Mouse (Mus musculus) Muller cell, postnatal 12 days (primary cell): ENCODE measurements around the gene Mmel1.

Source experiments
- DNase-seq: peaks from one replicate; pipeline ENCODE4 v3.0.0-alpha.2; 2015; ENCODE audit errors: inconsistent ontology term

Mmel1 gene

GRCm38 (mm10) chr4:154904185-154905071 lies 35.0 kb downstream of the Mmel1 start:
- DNase-seq, result peak; percentile 72

DNA sequence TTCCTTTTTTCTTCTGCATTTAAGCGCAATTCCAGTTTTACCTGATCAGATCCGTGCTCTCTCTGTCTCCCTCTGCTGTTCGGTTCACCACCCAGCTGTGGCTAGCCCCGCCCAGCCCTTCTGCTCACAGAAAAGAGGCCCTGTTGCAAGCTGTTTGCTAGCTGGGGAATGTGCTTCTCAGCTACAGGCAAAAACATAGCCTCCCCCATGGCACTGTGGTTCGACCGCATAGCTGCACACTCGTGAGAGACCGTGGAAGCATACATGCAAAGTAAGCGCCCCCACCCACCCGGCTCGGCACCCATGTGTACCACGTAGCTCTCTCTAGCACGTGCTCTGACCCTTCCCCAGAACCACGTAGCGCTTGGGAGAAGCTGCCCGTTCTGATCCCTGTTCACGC lies 38.4 kb downstream of the Mmel1 start:
- DNase-seq, result peak; percentile 52

- no peak for DNase-seq
Measured at GRCm38 (mm10) chr4:154908490-154908889, 39.1 kb downstream of the Mmel1 start.

DNA sequence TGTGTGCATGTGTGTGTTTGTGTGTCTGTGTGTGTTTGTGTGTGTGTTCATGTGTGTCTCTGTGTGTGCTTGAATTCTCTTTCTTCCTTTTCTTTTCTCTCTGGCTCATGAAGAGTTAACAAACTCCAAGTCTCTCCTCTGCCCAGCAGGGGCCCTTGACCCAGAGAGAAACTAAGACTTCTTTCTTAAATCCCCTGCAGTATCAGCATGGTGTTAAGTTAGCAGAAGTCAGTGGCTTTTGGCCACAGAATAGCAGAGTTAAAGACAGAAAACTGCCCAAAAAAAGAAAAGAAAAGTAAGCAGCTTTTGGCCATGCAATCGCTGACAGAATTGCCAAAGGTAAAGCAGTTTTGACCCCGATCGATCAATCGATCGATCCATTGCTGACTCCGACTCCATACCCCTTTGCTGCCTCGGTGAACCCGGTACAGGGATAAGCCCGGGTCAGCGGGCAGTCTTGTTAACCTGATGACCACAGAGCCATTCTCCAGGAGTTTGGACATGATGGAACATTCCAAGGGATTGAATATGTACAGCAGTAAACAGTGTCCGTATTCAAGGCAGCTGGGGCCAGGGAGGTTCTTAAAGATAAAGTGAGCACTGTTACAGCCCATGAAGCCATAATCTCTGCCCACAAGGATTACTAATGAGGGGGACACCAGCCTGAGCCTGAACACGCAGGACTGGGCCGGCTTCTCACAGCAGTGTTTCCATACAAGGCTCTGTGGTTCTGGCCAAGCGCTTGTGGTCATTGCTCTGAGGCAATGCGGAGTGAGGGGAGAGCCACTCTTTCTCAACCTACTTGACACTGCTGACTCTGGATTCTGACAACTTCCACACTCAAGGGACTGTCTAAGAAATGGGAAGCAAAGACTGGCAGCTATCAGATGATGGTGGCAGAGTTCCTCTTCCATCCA lies 41.5 kb downstream of the Mmel1 start:
- DNase-seq, result peak; percentile 71

GRCm38 (mm10) chr4:154911644-154912043 lies 42.3 kb downstream of the Mmel1 start:
- DNase-seq, result no peak

- no peak for DNase-seq
Measured at GRCm38 (mm10) chr4:154913845-154914244, 44.5 kb downstream of the Mmel1 start.

GRCm38 (mm10) chr4:154914252-154914651 lies 44.9 kb downstream of the Mmel1 start:
- no peak for DNase-seq

GRCm38 (mm10) chr4:154914707-154915106 lies 45.3 kb downstream of the Mmel1 start:
- no peak for DNase-seq

- DNase-seq, result no peak
Measured at GRCm38 (mm10) chr4:154915286-154915685, 45.9 kb downstream of the Mmel1 start.

GRCm38 (mm10) chr4:154916662-154917061 lies 47.3 kb downstream of the Mmel1 start:
- no peak for DNase-seq

GRCm38 (mm10) chr4:154922291-154922690 lies 52.9 kb downstream of the Mmel1 start:
- DNase-seq, result no peak

DNA sequence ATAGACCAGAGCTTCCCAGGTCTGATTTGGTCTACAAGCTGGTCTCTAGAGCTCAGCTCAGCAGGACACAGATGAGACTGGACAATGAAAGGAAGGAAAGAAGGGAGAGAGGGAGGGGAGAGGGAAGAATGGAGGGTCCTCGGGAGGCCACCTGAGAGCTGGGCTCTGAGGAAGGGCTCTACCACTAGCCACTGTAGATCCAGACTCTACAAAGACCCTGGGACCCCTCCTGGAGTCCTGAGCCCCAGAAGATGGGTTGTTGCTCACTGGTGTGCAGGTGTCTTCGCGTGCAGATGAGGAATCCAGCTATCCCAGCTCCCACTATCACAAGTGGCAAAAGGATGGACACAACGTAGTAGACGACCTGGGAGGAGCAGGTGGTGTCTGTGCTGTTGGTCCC lies 53.5 kb downstream of the Mmel1 start:
- DNase-seq, result no peak

- no peak for DNase-seq
Measured at GRCm38 (mm10) chr4:154925413-154925812, 56.0 kb downstream of the Mmel1 start.

DNA sequence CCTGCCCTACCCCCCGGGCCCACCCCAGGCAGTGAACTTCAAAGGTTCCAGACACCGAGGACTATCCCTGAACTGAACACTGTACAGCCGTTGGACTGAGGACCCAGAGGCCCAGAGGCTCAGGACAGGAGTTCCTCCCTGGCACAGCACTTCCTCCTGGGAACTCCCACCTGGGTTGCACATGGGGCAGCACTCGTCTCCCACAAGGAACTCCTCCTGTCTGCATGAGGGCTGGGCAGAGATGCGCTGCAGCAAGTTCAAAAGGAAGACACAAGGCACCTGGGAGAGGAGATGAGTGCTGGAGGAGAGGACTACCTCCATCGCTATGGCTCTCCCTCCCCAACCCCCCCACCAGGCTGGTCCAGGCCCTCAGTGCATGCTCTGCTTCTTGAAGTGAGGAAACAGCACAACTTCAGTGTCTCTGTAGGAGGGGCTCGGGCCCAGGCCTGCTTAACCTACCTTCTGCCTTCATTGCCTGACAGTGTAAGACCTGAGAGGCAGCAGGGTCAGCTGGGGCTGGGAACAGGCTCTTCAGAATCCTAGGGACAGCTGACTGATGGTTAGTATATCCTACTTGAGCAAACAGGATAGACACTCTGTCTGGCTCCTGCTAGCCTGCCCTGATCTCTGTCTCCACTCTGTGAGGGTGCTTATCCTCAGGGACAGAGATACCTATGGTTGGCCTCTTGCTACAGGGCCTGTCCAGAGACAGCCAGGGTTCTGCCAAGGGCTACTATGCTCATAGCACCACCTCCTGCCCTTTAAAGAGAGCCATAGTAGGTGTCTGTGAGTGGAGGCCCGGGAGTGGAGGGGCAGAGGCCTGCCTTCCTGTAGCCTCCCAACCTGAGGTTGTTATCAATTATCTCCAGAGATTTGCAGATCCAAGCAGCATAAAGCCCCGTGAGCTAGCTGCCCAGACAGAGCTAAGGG lies 57.8 kb downstream of the Mmel1 start:
- DNase-seq, result no peak

- DNase-seq, result no peak
Measured at GRCm38 (mm10) chr4:154927899-154928337, 58.5 kb downstream of the Mmel1 start.

DNA sequence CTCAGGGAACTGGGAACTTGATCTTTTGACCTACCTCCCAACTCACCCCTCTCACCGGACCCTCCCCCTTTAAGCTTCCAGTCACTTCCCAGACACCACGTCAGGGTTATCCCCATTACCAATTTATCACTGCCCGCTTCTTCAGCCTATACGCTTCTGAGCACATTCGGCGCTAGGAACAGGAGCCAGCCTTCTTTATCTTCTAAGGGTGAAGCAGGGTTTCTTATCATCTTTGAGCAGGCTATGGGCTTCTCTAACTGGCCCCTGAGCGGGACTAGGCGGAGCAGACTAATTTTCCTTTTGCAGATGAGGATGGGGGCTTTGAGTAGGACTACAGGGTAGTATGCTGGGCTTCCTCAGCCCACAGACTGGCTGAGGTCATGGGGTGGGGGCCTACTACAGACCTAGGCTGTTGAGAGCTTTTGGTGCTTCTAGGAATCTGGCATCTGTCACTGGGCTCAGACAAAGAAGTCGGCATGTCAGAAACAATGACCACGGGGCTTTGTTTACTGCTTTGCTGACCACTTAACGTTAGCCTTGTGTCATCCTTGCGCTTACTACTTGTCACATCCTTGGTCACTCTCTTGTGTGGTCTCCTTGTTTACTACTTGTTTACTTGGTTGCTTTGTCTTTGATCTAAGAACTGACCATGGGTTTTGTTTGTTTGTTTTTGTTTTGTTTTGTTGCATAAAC lies 59.2 kb downstream of the Mmel1 start, which contains the start of gene Tnfrsf14:
TSS of gene Tnfrsf14 (minus strand) at position 169 of the 693 bp plus-strand sequence.
- DNase-seq, result no peak

DNA sequence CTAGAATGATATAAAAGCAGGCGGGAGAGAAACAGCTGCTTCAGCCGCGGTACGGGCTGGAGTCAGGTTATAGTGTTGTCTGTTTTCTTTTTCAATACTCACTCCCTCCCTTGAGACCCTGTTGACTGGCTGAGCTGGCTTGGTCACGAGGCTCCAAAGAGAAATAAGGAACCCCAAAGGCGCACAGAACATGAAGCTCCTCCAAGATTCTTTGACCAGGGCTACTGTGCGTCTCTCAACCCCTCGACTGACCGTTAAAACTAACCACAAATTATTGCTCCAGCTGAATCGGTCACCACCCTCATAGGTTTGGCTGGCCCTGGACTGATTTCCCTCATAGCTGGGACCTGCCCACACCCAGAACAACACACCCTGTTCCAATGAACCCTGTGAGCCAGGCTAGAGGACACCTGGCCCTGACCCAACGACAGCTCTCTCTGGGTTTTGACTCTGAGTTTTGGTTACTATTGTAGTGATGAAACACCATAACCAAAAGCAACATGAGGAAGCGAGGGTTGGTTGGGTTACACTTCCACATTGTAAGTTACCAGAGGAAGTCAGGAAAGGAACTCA lies 59.8 kb downstream of the Mmel1 start:
- no peak for DNase-seq

DNA sequence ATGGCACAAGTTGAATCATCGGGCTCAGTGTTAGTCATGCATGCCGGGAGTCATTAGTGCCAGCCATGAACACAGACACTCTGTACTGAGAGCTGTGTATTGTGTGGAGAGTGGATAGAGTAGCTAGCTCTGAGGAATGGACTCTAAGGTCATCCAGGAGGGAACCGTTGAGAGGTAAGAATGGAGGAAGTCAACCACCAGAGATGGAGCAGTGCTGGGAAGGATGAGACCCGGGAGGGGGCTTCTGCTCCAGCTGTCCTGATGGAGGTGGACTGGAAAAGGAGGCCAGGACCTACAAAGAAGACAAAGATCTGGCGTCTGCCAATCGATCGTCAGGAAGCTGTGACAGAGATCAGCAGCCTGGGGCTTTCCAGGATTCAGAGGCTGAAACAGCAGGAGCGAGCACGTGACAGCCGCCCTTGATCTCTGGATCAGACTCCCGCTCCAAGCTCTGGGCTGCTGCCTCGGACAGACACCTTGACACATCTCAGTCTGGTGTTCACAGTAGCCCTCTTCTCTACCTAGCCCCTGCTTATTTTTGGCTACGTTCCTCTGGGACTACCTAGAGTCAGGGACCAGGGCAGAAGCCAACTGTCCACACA lies 64.0 kb downstream of the Mmel1 start:
- DNase-seq, result peak; percentile 75

- no peak for DNase-seq
Measured at GRCm38 (mm10) chr4:154934800-154935199, 65.4 kb downstream of the Mmel1 start.

DNA sequence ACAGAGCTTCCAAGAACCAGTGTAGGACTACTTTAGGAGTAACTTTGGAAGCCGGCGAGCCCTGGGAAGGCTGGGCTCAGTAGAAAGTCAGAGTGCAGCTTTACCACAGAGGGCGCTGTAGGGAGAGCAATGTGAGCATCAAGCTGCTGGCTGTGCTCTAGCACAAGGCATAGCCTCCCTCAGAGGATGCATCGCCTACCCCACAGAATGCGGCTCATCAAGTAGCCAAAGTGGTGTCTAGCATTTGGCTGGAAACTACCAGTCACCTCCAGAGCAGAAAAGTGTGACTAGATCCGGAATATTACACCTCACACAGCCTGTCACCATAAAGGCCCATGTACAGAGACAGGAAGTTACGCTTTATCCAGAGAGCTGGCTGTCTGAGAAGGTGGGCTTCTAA lies 66.4 kb downstream of the Mmel1 start:
- DNase-seq, result no peak
